Mouse (Mus musculus) stomach, postnatal 0 days (tissue): Measurements from ENCODE around the gene Ovol1.

Source experiments
- CTCF ChIP-seq: IDR thresholded peaks from 2 replicates; pipeline ENCODE4 v1.5.1; 2016; ENCODE audit warnings: antibody characterized with exemption, low read depth, mild to moderate bottlenecking, moderate library complexity
- EP300 ChIP-seq: optimal IDR thresholded peaks from 2 replicates; pipeline ENCODE3; 2016; ENCODE audit warnings: antibody characterized with exemption

DNA sequence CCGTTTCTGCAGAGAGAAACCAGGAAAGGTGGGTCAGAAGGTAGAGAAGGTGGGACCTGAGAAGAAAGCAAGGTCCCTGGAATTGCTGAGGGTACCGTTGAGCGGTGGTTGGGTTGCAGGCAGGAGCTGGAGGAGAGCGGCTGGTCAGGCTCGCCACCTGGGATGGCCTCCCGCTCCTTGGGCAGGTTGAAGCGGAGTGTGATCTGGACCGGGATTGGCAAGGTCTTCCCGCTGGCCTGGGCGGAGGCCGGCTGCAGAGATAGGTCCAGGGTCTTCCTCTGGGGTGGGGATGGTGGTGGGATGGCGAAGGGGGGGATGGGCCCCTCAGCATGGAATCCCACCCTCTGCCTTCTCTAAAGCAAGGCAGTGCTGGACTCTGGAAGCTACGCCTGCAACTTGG lies 48.3 kb upstream of the Ovol1 start:
- TF ChIP-seq CTCF (no peak), EP300 (no peak)
